Mouse (Mus musculus) T-helper 1 cell (primary cell): ENCODE data around the gene Tbc1d23.

ENCODE experiments used
- in situ Hi-C: fragments of 300-600 bp; cut with MboI, MseI; formaldehyde crosslinking; loops from one replicate; pipeline ENCODE4 v1.15.1; 2025; ENCODE audit warnings: high pct_unique_total_duplicates

Gene Tbc1d23

GRCm38 (mm10) chr16:57165157-57165556 is 66.1 kb downstream of the Tbc1d23 start:
- in situ Hi-C loops: loop anchor here (5.0 kb wide), 1 partner anchor 33 kb away; no protein-coding TSS in a partner anchor

DNA sequence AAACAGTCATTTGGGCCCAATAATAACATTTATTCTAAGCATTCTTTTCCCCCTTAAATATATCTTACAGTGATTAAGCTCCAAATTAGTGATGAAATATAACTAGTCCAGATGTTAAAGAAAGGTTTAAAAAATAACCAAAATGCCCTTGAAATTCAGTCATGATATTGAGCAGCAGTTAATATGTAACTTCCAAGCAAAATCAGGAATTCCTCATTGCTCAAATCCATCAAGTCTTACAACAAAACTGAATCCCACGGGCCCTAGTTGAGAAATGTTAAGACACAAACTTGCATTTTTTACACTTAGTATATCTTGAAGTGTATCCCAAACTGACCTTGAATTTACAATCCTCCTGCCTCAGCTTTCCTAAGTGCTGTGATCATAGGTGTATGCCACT is 67.6 kb downstream of the Tbc1d23 start:
- in situ Hi-C loops: no loop called here

- in situ Hi-C loops: no loop called here
Observed at GRCm38 (mm10) chr16:57162841-57163240, 68.5 kb downstream of the Tbc1d23 start.

DNA sequence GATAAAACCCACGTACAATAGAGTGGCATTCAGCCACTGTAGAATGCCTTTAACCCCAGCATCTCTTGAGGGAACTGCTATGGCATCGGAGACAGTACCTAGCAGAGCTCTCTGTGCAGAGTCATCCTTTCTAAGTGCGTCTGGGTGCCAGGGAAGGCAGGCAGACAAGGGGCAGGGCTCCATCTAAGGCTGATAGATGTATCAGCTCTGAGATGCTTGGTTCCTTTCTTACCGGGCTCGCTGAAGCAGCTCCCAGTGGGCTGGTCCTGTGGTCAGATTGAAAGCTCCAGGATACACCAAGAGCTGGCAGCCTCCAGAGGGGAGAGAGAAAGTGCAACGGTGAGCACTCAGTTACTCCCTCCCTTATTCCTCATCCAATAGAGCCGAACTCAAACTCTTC is 71.5 kb downstream of the Tbc1d23 start:
- in situ Hi-C loops: loop anchor here (10.0 kb wide), 1 partner anchor 1005 kb away; no protein-coding TSS in a partner anchor

DNA sequence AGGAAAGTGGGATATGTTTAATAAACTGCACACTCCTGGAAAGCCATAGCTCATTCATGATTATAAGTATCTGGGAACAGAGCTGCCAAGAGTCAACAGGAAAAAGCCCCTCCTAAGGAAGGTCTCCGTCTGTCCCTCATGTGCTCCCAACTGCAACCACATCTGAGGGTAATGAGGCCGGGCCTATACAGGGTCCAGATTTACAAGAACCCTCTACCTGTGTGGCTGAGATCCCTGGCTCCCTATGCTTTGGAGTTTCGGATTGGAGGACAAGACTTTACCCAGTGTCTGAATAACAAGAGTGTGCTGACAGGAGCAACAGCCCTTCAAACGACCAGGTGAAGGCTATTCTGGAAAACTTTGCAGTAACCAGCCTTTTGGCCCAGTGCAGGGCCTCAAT is 73.6 kb downstream of the Tbc1d23 start:
- in situ Hi-C loops: loop anchor here (10.0 kb wide), 1 partner anchor 1007 kb away; no protein-coding TSS in a partner anchor

DNA sequence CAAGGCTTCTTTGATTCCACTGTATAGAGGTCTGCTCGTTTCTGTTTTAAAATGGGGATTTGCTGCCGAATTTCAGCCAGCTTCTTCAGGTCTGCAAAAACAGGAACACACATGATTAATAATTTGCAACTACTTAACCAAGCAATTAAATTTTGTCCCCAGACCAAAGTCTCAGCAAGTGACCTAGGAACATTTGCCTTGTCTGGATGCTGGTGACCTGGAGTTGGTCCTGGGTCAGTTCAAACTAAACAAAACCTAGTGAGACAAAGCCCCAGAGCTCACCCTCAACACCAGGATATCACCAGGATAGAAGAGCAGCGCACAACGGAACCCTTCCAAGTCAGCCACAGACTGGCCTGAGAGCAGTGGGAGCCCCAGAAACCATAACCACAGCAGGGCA is 74.2 kb downstream of the Tbc1d23 start:
- in situ Hi-C loops: loop anchor here (10.0 kb wide), 1 partner anchor 1008 kb away; no protein-coding TSS in a partner anchor

DNA sequence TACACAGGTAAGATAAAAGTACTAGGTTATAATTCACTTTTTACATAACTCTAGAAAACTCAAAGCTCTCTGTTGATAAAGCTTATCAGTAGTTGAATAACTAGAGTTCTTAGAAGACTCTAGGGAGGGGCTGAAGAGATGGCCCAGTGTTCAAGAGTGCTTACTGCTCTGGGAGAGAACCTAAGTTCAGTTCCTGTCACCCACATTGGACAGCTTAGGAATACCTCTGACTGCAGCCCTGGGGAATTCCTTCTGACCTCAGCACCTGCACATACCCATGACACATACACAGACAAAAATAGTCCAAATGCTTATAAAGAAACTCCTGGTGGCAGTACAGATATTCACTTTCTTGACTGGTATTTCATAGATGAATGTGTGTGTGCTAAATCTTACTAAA is 75.4 kb downstream of the Tbc1d23 start:
- in situ Hi-C loops: loop anchor here (10.0 kb wide), 1 partner anchor 1009 kb away; no protein-coding TSS in a partner anchor

GRCm38 (mm10) chr16:57151437-57151836 is 79.9 kb downstream of the Tbc1d23 start:
- in situ Hi-C loops: loop anchor here (10.0 kb wide), 1 partner anchor 1013 kb away; no protein-coding TSS in a partner anchor

DNA sequence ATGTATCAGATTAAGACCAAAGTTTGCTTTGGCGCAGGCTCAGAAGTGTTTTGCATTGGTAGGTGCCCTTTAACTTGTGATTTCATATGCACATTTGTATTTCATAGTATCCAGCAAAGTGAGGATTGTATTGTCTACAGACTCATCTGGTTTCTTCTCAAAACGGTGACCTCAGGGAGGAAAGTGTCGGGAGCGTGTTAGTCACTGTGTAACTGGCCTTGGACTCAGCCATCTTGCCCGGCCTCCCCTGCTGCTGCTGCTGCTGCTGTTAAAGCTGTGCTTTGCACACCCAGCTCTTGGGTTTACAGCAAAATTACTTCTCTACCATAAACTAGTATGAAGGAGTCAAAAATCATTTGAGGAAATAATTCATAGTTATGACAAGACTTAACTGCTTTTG is 86.6 kb downstream of the Tbc1d23 start:
- in situ Hi-C loops: loop anchor here (10.0 kb wide), 1 partner anchor 1150 kb away; no protein-coding TSS in a partner anchor

DNA sequence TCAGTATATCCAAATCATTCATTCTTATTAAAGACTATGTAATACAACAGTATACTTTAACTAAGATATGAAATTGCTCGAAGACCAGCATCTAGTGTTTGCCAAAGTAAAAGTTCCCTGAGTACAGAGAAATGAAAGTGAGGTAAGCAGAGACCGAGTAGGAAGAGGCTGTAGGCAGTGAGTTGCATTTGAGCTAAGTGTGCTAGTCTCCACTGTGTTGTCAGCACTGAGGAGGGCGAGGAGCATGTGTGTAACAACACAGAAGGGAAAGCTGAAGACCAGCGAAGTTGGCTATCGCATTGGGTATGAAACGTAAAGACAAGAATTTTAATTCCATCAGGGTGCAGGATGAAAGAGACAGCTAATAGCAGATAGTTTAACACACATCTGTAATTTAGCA is 97.7 kb downstream of the Tbc1d23 start:
- in situ Hi-C loops: loop anchor here (5.0 kb wide), 1 partner anchor 34 kb away; the partner anchor contains the start of gene Nit2

- in situ Hi-C loops: loop anchor here (5.0 kb wide), 1 partner anchor 35 kb away; the partner anchor contains the start of gene Nit2
Observed at GRCm38 (mm10) chr16:57132326-57132725, 99.0 kb downstream of the Tbc1d23 start.

GRCm38 (mm10) chr16:57131544-57131943 is 99.8 kb downstream of the Tbc1d23 start:
- in situ Hi-C loops: loop anchor here (5.0 kb wide), 1 partner anchor 36 kb away; the partner anchor contains the start of gene Nit2

GRCm38 (mm10) chr16:57130752-57131400 is 100.4 kb downstream of the Tbc1d23 start:
- in situ Hi-C loops: loop anchor here (5.0 kb wide), 1 partner anchor 36 kb away; the partner anchor contains the start of gene Nit2

DNA sequence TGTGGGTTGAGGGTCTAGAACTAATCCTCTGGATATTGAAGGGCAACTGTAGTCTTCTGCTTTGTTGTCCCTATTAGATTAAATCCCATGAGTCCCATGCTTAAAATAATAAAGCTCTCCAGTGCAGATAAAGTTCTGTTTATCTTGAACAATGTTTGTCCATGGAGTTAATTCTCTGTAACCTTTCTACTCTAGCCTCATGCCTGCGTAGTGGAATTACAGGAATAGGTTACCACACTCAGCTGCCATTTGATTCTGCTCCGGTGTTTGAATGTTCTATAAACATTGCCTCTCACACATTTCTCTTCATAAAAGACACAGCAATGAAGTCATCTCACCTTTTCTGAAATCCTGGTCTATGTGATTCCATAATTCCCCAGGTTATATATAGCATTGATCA is 103.5 kb downstream of the Tbc1d23 start:
- in situ Hi-C loops: no loop called here

DNA sequence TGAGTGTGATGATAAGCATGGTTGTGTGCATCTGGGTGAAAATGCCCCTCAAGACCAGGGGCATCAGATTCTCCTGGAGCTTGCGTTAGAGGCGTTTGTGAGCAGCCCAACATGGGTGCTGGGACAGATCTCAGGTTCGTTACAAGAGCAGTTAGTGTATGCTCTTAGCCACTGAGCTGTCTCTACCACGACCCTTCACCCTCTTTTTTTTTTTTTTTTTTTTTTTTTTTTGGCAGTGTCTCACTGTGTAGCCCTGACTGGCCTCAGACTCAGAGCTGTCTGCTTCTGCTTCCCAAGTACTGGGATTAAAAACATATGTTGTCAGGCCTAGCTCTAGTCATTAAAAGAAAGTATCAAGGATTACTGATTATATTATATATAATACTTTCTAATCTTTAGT is 105.0 kb downstream of the Tbc1d23 start:
- in situ Hi-C loops: no loop called here

DNA sequence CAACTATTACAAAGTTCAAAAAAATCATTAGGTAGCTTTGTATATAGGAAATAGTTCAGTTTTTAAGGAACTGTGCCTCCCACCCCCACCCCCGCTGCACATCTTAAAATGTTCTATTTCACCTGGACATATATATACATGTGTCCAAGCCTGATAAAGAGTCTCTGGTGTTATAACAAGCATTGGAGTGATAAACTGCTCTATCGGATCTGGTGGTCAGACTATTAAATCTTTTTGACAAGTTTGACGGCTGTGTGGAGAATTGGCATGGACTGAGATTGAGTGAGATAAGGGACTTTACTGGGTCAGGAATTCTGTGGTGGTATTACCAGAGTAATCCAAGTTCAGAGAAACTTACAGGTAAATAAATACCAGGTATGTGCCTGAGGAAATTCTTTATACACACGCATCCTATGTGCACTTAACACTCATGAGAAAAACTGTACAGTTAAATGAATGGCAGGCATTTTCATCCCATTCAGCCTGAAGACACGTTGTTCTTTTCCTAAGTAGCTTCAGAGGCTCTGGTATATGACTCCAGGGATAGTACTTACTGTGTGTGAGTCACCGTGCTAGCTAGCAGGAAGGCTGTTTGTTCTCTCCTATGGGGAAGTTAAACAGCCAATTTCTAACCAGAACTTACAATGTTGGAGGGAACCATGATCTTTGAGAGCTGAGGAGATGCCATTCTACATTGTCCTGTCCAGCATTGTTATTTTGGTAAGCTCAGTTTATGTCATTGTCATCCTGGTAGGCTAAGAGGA is 108.4 kb downstream of the Tbc1d23 start:
- in situ Hi-C loops: no loop called here

DNA sequence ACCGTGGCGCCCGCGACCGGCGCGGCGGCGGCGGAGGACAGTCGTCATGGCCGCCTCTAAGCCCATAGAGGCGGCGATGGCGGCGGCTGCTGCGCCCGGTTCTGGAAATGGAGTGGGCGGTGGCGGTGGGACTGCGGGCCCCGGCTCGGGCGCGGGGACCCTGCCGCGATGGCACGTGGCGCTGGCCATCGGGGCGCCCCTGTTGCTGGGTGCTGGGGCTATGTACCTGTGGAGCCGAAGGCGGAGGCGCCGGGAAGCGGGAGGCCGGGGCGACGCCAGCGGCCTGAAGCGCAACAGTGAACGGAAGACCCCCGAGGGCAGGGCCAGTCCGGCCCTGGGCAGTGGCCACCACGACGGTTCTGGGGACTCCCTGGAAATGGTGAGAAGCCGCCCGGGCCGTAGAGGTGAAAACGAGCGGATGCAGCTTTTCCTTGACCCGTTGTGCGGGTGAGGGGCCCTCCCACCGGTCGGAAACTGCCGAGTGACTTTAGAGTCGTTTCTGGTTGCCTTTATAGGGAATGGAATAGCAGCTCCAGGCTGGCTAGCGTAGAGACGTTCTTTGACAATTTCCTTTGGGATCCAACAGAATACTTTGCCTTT is 109.4 kb downstream of the Tbc1d23 start:
- in situ Hi-C loops: no loop called here

GRCm38 (mm10) chr16:57120913-57121815 is 110.1 kb downstream of the Tbc1d23 start, which contains the start of gene Tomm70a:
Gene Tomm70a (plus strand): TSS chr16:57121703.
- in situ Hi-C loops: no loop called here
